Mouse (Mus musculus) limb, embryonic 11.5 days (tissue): ENCODE data around the gene Olfr1507. TPM values are rescaled to one million over a fixed set of nuclear protein-coding genes. Genes with fewer than 3 reads are reported as not detected.

Source experiments
- polyA plus RNA-seq: library from polyadenylated mRNA; unstranded; fragments of >200 nt; fragmentation: Nextera tagmentation; extraction: Ambion mirVana; gene quantifications from 2 replicates; pipeline ENCODE4 v1.2.1, GENCODE M21; 2014

Gene Olfr1507
- polyA plus RNA-seq, 1 experiment from 2014 or later = not detected

Other genes with a start within 250 kb of the Olfr1507 start
- gene Chd8, start 238.0 kb downstream of the Olfr1507 start, polyA plus RNA-seq = 55.4 and 58.6 TPM in 2 replicates
- gene Tox4, start 216.6 kb downstream of the Olfr1507 start, polyA plus RNA-seq = 48.5 and 52.3 TPM in 2 replicates
- gene Rab2b, start 216.2 kb downstream of the Olfr1507 start, polyA plus RNA-seq = 24.8 and 29.1 TPM in 2 replicates
- gene Mettl3, start 190.6 kb downstream of the Olfr1507 start, polyA plus RNA-seq = 45.5 and 47.7 TPM in 2 replicates
- 30.2 and 37.4 TPM in 2 replicates for gene Sall2, start 167.0 kb downstream of the Olfr1507 start, polyA plus RNA-seq
- not detected in 2 replicates for gene Olfr1513, start 139.3 kb downstream of the Olfr1507 start, polyA plus RNA-seq
- gene Olfr1512, start 116.6 kb downstream of the Olfr1507 start, polyA plus RNA-seq = not detected in 2 replicates
- gene Olfr1511, start 98.4 kb downstream of the Olfr1507 start, polyA plus RNA-seq = not detected in 2 replicates
- gene Olfr1510, start 81.4 kb downstream of the Olfr1507 start, polyA plus RNA-seq = not detected in 2 replicates
- not detected in 2 replicates for gene Olfr1509, start 52.8 kb downstream of the Olfr1507 start, polyA plus RNA-seq
- gene Olfr1508, start 28.3 kb downstream of the Olfr1507 start, polyA plus RNA-seq = not detected in 2 replicates